Mouse (Mus musculus): Measurements from ENCODE around the gene Zranb2. TPM values are rescaled to one million over a fixed set of nuclear protein-coding genes. Genes with fewer than 3 reads are reported as not detected.

Zranb2 gene
- total RNA-seq (2023) = 10 to 100 TPM; 37.9 to 38.7 TPM

GRCm38 (mm10) chr3:157533964-157534785, at the start of gene Zranb2:
Gene Zranb2, plus strand, starts transcription at chr3:157534160.

GRCm38 (mm10) chr3:157566725-157567565, 33.0 kb downstream of the Zranb2 start, which contains the start of gene Ptger3:
Gene Ptger3, plus strand, starts transcription at chr3:157566892.

Other genes starting within 250 kb of the Zranb2 start
- gene Ptger3, start 32.7 kb downstream of the Zranb2 start, total RNA-seq (2023) = under 1 TPM; 0.52 to 0.55 TPM